Mouse (Mus musculus): ENCODE data around the gene Bckdk.

DNA sequence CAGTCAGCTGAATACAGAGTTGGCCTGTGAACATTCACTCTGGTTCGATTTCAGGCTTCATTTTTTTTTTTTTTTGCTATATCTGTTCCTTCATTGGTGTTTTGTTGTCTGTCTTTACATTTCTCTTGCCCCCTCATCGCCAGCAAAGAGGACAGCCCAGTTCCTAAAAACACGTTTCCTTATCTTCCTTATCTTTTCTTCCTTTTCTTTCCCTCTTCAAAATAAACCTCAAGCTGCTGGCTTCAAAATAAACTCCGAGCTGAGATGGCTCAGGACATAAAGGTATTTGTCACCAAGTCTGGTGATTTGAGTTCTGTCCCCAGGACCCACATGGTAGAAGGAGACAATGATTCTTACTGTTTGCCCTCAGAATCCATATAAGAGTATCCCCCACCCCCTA, 9.1 kb downstream of the Bckdk start:
- TF ChIP-seq EP300 (IDR thresholded peaks at IDR 0.05; ENCODE audit: insufficient read depth, low read depth, low read length) (no peak), CTCF (IDR thresholded peaks at IDR 0.05) (no peak)
